Mouse (Mus musculus): Measurements from ENCODE around the gene Als2cl. TPM values are rescaled to one million over a fixed set of nuclear protein-coding genes. Genes with fewer than 3 reads are reported as not detected.

Gene Als2cl
- polyA plus RNA-seq, 1 experiment, result 3.9 TPM

GRCm38 (mm10) chr9:110947261-110947661 lies 67.6 kb downstream of the Als2cl start:
- TF ChIP-seq POLR2A (IDR thresholded peaks at IDR 0.05; ENCODE audit: borderline replicate concordance, extremely low read depth, insufficient read depth, insufficient read length, poor library complexity, severe bottlenecking) (no peak), CTCF (IDR thresholded peaks at IDR 0.05; ENCODE audit: borderline replicate concordance, extremely low read depth, insufficient read depth, insufficient read length) (no peak)
- DNase-seq (ENCODE audit: low read depth), result peak; percentile 31

GRCm38 (mm10) chr9:110947900-110948299 lies 68.2 kb downstream of the Als2cl start:
- DNase-seq (ENCODE audit: low read depth), result no peak
- TF ChIP-seq CTCF (IDR thresholded peaks at IDR 0.05; ENCODE audit: borderline replicate concordance, extremely low read depth, insufficient read depth, insufficient read length), result no peak
- TF ChIP-seq POLR2A (IDR thresholded peaks at IDR 0.05; ENCODE audit: borderline replicate concordance, extremely low read depth, insufficient read depth, insufficient read length, poor library complexity, severe bottlenecking), result no peak

- TF ChIP-seq CTCF (IDR thresholded peaks at IDR 0.05; ENCODE audit: borderline replicate concordance, extremely low read depth, insufficient read depth, insufficient read length) (no peak), POLR2A (IDR thresholded peaks at IDR 0.05; ENCODE audit: borderline replicate concordance, extremely low read depth, insufficient read depth, insufficient read length, poor library complexity, severe bottlenecking) (no peak)
- DNase-seq (ENCODE audit: low read depth), result no peak
Observed at GRCm38 (mm10) chr9:110948813-110949310, 69.2 kb downstream of the Als2cl start.

GRCm38 (mm10) chr9:110950109-110950508 lies 70.4 kb downstream of the Als2cl start:
- no peak for DNase-seq (ENCODE audit: low read depth)
- TF ChIP-seq POLR2A (IDR thresholded peaks at IDR 0.05; ENCODE audit: borderline replicate concordance, extremely low read depth, insufficient read depth, insufficient read length, poor library complexity, severe bottlenecking) (no peak), CTCF (IDR thresholded peaks at IDR 0.05; ENCODE audit: borderline replicate concordance, extremely low read depth, insufficient read depth, insufficient read length) (no peak)

Other genes starting within 250 kb of the Als2cl start
- 11.8 and 15.5 TPM in 2 replicates for gene Nbeal2, start 225.7 kb upstream of the Als2cl start, polyA plus RNA-seq (2012; rRNA removed)
- 76.0 and 103 TPM in 2 replicates for gene Ccdc12, start 223.4 kb upstream of the Als2cl start, polyA plus RNA-seq (2012; rRNA removed)
- gene Myl3, start 138.0 kb upstream of the Als2cl start, polyA plus RNA-seq (2012; rRNA removed), result 0.30 and 0.37 TPM in 2 replicates
- gene Pth1r, start 132.7 kb upstream of the Als2cl start, polyA plus RNA-seq (2012; rRNA removed), result 18.0 and 24.2 TPM in 2 replicates
- gene Prss42, start 81.7 kb upstream of the Als2cl start, polyA plus RNA-seq (2012; rRNA removed), result not detected in 2 replicates
- gene Prss44, start 65.9 kb upstream of the Als2cl start, polyA plus RNA-seq (2012; rRNA removed), result not detected in 2 replicates
- not detected in 2 replicates for gene Prss43, start 53.2 kb upstream of the Als2cl start, polyA plus RNA-seq (2012; rRNA removed)
- gene Prss45, start 45.3 kb upstream of the Als2cl start, polyA plus RNA-seq (2012; rRNA removed), result 0.09 TPM in 1 of 2 replicates, not detected in the other
- not detected in 2 replicates for gene Prss46, start 35.4 kb upstream of the Als2cl start, polyA plus RNA-seq (2012; rRNA removed)
- gene Prss50, start 21.9 kb upstream of the Als2cl start, polyA plus RNA-seq (2012; rRNA removed), result 0.06 and 0.08 TPM in 2 replicates
- gene Tmie, start 243 bp downstream of the Als2cl start, polyA plus RNA-seq (2012; rRNA removed), result 0.61 and 1.1 TPM in 2 replicates
- not detected in 2 replicates for gene Fam240a, start 37.0 kb downstream of the Als2cl start, polyA plus RNA-seq (2012; rRNA removed)
- 0.25 TPM in 1 of 2 replicates, not detected in the other for gene Tdgf1, start 66.3 kb downstream of the Als2cl start, polyA plus RNA-seq (2012; rRNA removed)
- gene Lrrc2, start 71.7 kb downstream of the Als2cl start, polyA plus RNA-seq (2012; rRNA removed), result 0.09 and 0.26 TPM in 2 replicates
- 0.11 and 0.12 TPM in 2 replicates for gene Rtp3, start 110.7 kb downstream of the Als2cl start, polyA plus RNA-seq (2012; rRNA removed)
- 0.53 and 0.68 TPM in 2 replicates for gene Ltf, start 139.4 kb downstream of the Als2cl start, polyA plus RNA-seq (2012; rRNA removed)
- gene Ccrl2, start 177.6 kb downstream of the Als2cl start, polyA plus RNA-seq (2012; rRNA removed), result 1.1 TPM in 2 replicates
- gene Lrrfip2, start 237.7 kb downstream of the Als2cl start, polyA plus RNA-seq (2012; rRNA removed), result 32.9 and 41.3 TPM in 2 replicates

All from brain, embryonic 14.5 days (tissue).